Mouse (Mus musculus): ENCODE data around the gene Rassf1. TPM values are rescaled to one million over a fixed set of nuclear protein-coding genes. Genes with fewer than 3 reads are reported as not detected.

Gene Rassf1
- polyA plus RNA-seq, 1 experiment from 2014 or later, result 52.5 TPM

DNA sequence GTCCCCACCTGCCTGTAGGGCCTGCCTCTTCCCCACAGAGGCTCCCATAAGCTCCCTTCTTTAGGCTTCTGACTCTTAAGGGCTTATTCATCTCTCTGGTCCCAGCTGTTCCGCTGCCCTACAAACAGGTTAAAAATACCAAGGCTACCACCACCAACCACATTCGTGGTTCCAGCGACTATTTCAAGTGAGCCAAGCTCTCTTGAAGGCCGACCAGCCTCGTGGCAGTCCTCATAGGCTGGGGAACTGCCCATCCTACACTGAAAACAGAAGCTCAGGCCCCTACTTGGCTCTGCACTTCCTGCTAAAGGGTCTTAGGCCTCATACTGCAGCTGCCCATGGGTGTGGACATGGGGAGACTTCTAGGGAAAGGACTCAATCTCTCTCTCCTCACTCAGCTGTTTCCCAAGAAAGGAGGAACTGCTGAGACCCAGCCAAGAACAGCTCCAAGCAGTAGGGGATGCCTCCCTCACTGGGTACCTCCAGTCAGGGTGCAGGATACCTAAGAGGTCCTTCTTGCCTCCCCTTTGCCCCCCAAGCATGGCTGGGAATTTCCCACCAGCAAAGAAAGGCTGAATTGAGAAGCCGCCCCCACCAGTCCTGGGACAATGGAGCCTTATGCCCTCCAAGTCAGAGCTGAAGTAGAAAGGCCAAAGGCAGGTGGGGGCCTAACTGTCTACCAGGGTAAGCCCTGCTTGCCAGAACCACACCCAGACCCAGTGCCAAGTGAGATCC, 60.3 kb downstream of the Rassf1 start:
- no peak for ATAC-seq
- peaks cover 45% of the 10 kb centered on the region for H3K4me1 ChIP-seq (ENCODE audit: control insufficient read depth, insufficient read depth, low read length)

More for the DNA sequence above, 60.3 kb downstream of the Rassf1 start:
- H3K27me3 ChIP-seq (replicated peaks; ENCODE audit: control insufficient read depth, insufficient read depth, low read length), result no peaks in the 10 kb centered on the region
- 69% methylated on average over 6 of the region's 6 CpGs for WGBS
- H3K9ac ChIP-seq (ENCODE audit: low read depth, low read length), result peak overlapping the region; percentile 75
- H3K4me3 ChIP-seq (ENCODE audit: low read length), result peak overlapping the region; percentile 45
- H3K4me2 ChIP-seq (ENCODE audit: low read depth, low read length), result peak overlapping the region; percentile 84; the same call in 1 of the 2 replicates
- H3K9me3 ChIP-seq (ENCODE audit: control insufficient read depth, low read length), result no peaks in the 10 kb centered on the region
- peak overlapping the region; percentile 93 for H3K27ac ChIP-seq (ENCODE audit: low read length)
- H3K36me3 ChIP-seq (ENCODE audit: control insufficient read depth, insufficient read depth, low read length), result peaks cover 15% of the 10 kb centered on the region

Other genes starting within 250 kb of the Rassf1 start
- gene Hemk1, start 213.2 kb upstream of the Rassf1 start, polyA plus RNA-seq (2015; fragmentation: Nextera tagmentation; extraction: Ambion mirVana), result 11.2 and 11.8 TPM in 2 replicates
- gene 6430571L13Rik, start 211.0 kb upstream of the Rassf1 start, polyA plus RNA-seq (2015; fragmentation: Nextera tagmentation; extraction: Ambion mirVana), result 0.21 and 0.26 TPM in 2 replicates
- gene Cacna2d2, start 151.9 kb upstream of the Rassf1 start, polyA plus RNA-seq (2015; fragmentation: Nextera tagmentation; extraction: Ambion mirVana), result 0.50 and 0.77 TPM in 2 replicates
- 39.4 and 40.6 TPM in 2 replicates for gene Tmem115, start 17.6 kb upstream of the Rassf1 start, polyA plus RNA-seq (2015; fragmentation: Nextera tagmentation; extraction: Ambion mirVana)
- 39.2 and 39.9 TPM in 2 replicates for gene Cyb561d2, start 9.4 kb upstream of the Rassf1 start, polyA plus RNA-seq (2015; fragmentation: Nextera tagmentation; extraction: Ambion mirVana)
- 39.1 and 39.8 TPM in 2 replicates for gene Nprl2, start 9.3 kb upstream of the Rassf1 start, polyA plus RNA-seq (2015; fragmentation: Nextera tagmentation; extraction: Ambion mirVana)
- gene Zmynd10, start 4.3 kb upstream of the Rassf1 start, polyA plus RNA-seq (2015; fragmentation: Nextera tagmentation; extraction: Ambion mirVana), result 2.3 and 2.5 TPM in 2 replicates
- 49.6 and 50.6 TPM in 2 replicates for gene Tusc2, start 11.7 kb downstream of the Rassf1 start, polyA plus RNA-seq (2015; fragmentation: Nextera tagmentation; extraction: Ambion mirVana)
- 88.2 and 91.2 TPM in 2 replicates for gene Hyal2, start 16.4 kb downstream of the Rassf1 start, polyA plus RNA-seq (2015; fragmentation: Nextera tagmentation; extraction: Ambion mirVana)
- gene Hyal1, start 25.4 kb downstream of the Rassf1 start, polyA plus RNA-seq (2015; fragmentation: Nextera tagmentation; extraction: Ambion mirVana), result 5.8 and 5.9 TPM in 2 replicates
- gene Naa80, start 27.3 kb downstream of the Rassf1 start, polyA plus RNA-seq (2015; fragmentation: Nextera tagmentation; extraction: Ambion mirVana), result 19.2 and 20.2 TPM in 2 replicates
- 0.66 and 0.68 TPM in 2 replicates for gene Hyal3, start 29.3 kb downstream of the Rassf1 start, polyA plus RNA-seq (2015; fragmentation: Nextera tagmentation; extraction: Ambion mirVana)
- gene Ifrd2, start 36.1 kb downstream of the Rassf1 start, polyA plus RNA-seq (2015; fragmentation: Nextera tagmentation; extraction: Ambion mirVana), result 79.0 and 89.6 TPM in 2 replicates
- gene Sema3b, start 57.7 kb downstream of the Rassf1 start, polyA plus RNA-seq (2015; fragmentation: Nextera tagmentation; extraction: Ambion mirVana), result 50.4 and 54.9 TPM in 2 replicates
- gene Gnai2, start 83.8 kb downstream of the Rassf1 start, polyA plus RNA-seq (2015; fragmentation: Nextera tagmentation; extraction: Ambion mirVana), result 301 and 311 TPM in 2 replicates
- gene Slc38a3, start 118.0 kb downstream of the Rassf1 start, polyA plus RNA-seq (2015; fragmentation: Nextera tagmentation; extraction: Ambion mirVana), result 10.1 TPM in 2 replicates
- 0.98 and 1.6 TPM in 2 replicates for gene Gnat1, start 128.2 kb downstream of the Rassf1 start, polyA plus RNA-seq (2015; fragmentation: Nextera tagmentation; extraction: Ambion mirVana)
- gene Sema3f, start 158.9 kb downstream of the Rassf1 start, polyA plus RNA-seq (2015; fragmentation: Nextera tagmentation; extraction: Ambion mirVana), result 5.7 and 8.3 TPM in 2 replicates
- gene Rbm5, start 219.4 kb downstream of the Rassf1 start, polyA plus RNA-seq (2015; fragmentation: Nextera tagmentation; extraction: Ambion mirVana), result 127 and 145 TPM in 2 replicates